Mouse (Mus musculus) CH12F3 (cell line): ENCODE data around the gene Mcf2.

ENCODE experiments used
- in situ Hi-C: fragments of 300-500 bp; cut with MboI; formaldehyde crosslinking; loops from 2 replicates; pipeline ENCODE4 v1.14.3; 2020; ENCODE audit warnings: low sequenced_read_pairs

Gene Mcf2

DNA sequence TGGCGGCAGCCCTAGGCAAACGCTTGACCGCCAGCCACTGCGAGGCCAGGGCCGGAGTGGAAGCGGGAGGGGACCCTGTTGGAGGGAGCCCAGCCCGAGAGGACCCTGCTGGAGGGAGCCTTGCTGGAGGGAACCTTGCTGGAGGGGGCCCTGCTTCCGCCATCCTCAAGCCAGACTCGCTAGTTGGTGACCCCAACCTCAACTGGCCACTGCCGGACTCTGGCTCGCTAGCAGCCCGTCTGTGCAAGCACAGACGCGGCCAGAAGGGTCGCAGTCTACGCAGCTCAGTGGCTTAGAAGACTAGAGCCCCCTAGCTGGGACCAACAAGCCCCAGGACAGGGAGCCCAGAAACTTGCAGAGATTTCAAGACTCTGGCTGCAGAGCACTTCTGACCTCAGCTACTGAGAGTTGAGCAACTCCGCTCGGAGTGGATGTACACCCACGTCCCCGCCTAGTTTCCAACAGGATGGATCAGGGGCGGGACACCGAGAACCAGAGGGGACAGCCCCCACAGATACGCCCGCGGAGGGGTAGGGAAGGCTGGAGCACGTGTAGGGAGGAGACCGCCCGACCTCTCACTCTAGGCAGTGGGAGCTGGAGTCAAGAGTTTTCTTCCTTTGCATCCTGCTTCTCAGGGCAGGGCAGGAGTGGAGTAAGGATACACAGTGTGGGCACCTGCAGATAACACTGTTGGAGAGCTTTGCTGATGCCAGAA lies at the start of gene Mcf2:
TSS of gene Mcf2 (minus strand) at position 346 of the 715 bp plus-strand sequence.
- in situ Hi-C loops, result no loop called here

DNA sequence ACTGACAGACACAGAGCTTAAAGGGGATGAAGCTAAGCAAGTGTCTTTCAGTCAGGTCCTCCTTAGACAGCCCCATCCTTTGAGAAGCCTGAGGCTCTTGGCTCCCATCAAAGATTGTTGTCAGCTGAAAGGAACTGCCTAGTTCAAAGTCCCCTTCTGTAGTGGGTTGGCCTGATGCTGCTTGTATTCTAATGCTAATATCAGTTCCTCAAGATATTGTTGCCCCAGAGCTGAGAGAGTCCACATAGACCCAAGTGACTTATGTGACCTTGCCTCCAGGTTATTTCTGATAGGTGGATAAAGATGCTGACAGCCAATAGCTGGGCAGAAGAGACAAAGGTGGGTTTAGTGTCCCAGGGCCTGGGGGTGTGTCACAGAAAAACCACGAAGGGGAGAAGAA lies 8.8 kb upstream of the Mcf2 start:
- in situ Hi-C loops, result no loop called here

DNA sequence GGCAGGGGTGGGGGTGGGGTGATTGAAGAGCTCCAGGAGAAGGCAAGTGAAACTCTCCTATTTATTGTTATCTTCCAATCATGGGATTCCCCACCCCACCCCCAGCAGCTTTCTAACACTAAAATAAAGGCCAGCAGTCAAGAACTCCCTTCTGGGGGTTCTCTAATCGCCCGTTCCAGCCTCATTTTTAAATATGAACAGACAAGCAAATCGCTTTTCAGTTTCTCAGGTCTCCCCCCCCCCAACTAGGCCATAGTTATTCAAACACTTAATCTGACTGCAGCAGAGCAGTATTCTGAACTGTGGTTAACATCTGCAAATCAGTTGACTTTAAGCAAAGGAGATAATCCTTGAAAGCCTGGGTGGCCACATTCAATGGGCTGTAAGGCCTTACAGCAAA lies 3.7 kb upstream of the Mcf2 start:
- in situ Hi-C loops, result no loop called here

DNA sequence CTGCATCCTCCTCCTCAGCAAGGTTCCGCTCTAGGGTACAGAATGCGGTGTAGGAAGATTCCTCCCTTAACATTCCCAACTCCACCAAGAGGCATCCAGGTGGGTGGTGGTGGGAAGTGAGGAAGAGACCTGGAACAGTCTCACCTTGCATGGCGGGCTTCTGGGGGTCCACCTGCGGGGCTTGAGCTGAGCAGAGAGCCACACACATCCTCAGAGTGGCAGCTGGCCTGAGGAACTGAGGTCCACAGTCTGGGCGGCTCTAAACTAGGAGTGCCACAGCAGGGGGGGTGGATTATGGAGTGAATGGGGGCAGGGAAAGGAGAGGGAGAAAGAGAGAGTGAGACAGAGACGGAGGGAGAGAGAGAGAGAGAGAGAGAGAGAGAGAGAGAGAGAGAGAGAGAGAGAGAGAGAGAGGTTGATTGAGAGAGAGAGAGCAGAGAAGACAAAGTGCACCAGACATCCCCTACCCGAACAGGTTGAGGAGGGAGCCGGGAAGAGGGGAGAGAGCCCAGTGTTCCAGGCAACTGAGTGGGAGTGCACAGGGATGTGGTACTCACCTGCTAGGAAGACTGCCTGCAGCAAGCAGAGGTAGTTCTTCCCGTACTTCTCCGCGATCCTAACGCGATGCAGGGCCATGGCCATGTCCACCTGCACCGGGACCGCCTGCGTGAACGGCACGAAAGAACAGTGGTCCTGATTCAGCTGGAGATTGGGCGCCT lies 705 bp downstream of the Mcf2 start:
- in situ Hi-C loops, result no loop called here

DNA sequence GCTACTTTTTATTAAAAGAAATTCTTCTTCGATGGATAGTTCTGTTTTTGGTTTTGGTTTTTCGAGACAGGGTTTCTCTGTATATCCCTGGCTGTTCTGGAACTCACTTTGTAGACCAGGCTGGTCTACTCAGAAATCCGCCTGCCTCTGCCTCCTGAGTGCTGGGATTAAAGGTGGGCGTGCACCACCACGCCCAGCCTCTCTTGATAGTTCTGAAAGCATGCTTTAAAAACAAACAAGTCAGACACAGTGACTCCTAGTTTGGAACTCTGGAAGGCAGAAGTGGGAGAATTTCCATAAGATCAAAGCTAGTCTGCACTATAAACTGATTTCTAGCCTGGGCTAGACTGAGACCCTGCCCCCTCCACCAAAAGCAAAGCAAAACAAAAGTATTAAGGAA lies 8.8 kb downstream of the Mcf2 start:
- in situ Hi-C loops, result no loop called here

DNA sequence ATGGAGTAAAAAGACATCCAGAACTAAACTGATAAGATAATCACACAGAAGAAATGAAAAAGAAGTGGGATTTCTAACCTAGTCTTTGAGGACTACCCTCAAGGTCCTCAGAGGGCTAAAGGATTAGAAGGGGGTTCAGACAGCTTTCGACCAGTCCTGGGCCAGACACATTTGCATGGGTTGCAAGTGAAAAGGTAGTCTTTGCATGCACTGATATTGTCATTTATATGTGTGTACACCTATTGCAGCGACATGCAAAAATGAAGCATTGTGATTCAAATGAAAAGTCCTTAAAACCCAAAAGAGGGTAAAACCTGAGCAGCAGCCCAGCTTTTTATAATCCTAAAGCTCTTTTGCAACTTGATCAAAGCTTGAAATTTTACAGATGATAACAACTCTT lies 9.4 kb downstream of the Mcf2 start:
- in situ Hi-C loops, result no loop called here

DNA sequence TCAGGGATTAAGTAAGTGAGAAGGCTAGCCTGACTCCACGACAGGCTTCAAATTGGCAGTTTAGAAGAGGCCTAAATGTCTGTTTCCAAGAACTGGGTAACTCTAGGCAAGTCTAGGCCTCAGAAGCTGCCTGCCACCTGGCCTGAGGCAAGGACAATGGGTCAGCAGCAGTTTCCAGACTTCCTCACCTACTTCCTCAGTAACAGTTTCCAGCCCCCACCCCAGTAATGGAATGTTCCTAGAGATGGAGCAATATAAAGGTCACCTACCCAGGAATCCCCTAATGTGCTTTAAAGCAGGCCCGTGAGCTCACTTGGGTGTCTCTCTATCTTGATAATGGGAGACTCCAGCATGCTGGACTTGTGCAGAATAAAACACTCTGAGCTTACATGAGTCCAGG lies 10.1 kb downstream of the Mcf2 start:
- in situ Hi-C loops, result no loop called here

DNA sequence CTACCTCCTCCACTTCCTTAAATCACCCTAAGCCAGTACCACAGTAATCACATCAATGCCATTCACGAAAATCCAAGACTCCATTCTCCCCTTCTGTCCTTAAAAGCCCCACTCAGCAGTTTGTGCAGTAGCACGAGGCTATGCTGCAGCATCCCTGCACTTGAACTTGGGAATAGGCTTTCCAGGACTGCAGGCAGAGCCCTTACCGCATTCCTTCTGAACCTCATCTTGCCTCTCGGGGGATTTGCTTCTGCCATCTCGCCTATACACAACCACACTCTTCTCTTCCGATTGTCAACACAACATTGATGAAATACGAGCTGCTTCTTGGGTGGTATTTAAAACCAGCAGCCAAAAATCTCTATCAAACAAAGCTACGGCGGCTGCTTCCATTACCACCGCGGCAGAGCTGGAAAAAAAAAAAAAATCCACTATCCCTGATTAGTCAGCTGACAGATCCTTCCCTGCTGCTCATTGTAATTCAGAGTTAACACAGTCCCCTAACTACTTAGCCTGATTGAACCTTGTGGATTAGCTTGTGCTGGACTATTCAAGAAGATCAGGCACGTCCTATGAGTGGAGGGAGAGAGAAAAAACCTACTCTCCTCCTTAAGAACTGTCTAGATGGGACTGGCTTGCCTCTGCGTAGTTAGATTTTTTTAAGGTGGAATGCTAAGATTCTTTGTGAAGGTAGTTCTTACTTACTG lies 31.5 kb downstream of the Mcf2 start:
- in situ Hi-C loops, result no loop called here

DNA sequence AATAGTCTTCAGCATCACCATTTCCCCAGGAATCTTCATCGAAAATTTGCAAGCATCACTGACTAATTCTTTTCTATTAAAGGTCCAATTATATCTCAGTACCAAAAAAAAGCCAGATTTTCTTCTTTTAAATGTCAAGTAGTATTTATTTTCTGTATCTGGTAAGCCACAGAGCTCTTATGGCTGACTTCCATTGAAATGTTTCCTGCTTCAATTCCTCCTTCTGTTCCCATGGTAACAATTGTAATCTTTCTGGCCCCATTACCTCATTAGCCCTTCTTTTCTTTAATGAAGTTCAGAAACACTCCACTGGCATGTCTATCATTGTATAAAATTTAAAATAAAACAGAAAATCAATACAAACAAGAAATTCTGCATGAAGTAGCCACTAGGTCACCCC lies 103.5 kb downstream of the Mcf2 start:
- in situ Hi-C loops, result no loop called here

DNA sequence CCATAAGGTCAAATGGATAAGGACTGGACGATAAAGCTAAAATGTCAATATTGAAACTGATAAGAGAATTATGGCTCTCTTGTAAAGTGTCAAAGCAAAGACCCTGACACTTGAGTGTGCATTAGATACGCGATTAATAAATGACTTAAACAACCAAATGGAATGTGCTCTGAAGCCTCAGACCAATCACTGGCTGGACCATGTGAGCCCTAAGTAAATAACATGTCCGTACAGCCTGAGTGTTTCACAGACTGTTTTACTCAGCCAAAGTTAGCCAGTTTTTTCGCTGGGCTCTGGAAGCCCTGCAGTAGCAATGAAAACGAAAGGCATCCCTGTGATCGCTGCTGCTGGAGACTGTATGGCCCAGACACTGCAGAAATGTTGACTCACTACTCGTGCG lies 123.7 kb downstream of the Mcf2 start:
- in situ Hi-C loops, result no loop called here

DNA sequence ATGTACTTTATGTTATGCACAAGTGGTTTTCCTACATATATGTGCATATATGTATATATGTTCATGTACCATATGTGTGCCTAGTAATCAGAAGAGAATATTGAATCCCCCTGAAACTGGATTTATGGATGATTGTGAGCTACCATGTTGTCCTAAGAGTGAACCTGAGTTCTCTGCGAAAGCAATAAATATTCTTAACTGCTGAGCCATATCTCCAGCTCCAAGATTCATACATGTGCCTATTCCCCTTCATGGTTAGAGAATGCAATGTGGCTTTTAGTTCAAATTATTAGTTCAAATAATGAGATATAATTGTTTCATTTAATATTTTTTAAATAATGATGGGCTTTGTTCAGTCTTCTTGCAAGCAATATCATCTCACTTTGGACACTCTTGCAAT lies 124.1 kb downstream of the Mcf2 start:
- in situ Hi-C loops, result no loop called here

DNA sequence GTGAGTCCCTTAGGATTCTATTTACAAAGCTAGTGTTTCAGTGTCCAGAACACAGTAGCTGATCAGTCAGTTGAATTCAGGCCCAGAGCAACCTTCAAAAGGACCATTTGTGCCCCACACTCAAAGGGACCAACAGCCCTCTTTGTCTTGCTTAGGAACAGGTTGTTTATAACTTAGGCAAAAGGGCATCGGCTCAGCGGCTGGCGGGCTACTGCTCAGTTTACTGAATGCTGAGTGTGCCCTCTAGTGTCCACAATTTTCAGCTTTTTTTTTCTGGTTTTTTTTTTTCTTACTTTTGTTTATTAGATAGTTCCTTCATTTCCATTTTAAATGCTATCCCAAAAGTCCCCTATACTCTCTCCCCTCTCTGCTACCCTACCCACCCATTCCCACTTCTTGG lies 152.2 kb downstream of the Mcf2 start:
- in situ Hi-C loops, result no loop called here

DNA sequence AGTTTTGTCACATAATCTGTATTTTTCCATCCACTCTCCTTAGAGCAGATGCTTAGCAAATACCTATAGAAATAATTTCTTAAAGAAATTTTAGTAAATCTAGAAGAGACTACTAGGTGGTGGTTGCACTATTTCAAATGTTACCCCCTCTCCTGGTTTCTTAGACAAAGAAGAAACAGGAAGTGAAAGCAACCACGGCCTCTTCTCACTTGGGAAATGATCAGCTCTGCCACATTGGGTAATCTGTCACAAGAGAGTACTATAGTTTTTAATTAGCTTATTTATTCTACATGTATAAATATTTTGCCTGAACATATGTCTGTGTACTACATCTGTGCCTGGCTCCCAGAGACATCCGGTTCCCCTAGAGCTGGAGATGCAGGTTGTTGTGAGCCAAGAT lies 157.3 kb downstream of the Mcf2 start:
- in situ Hi-C loops, result no loop called here

DNA sequence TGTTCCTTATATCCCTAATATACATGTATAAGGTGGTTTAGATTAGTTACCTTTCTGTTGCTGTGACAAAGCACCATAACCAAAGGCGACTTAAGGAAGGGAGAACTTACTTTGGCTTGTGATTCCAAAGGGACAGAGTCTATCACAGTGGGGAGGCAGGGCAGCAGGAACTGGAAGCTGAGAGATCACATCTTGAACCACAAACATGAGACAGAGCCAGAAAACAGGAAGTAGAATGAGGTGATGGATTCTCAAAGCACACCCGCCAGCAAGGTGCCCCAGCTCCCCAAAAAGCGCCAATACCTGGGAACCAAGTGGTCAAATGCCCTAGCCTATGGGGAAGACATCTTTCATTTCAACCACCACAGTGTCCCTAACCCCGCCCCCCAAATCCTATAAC lies 157.9 kb downstream of the Mcf2 start:
- in situ Hi-C loops, result no loop called here

DNA sequence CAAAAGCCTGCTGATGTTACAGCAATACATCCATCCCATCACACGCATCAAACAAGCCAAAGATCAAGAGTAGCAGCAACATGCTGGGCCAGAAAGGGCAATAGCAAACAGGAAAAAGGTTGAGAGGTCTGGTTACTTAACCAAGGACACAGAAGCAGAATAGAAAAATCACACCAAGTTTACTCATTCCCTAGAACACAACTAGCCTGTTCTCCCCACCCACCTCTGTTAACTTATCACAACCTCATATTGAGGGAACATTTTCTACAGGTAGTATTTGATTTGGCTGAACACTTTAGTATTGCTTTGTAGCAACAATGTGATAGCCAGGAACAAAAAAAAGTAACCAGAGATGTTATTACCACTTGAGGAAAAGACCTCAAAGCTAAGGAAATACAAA lies 164.3 kb downstream of the Mcf2 start:
- in situ Hi-C loops, result no loop called here

DNA sequence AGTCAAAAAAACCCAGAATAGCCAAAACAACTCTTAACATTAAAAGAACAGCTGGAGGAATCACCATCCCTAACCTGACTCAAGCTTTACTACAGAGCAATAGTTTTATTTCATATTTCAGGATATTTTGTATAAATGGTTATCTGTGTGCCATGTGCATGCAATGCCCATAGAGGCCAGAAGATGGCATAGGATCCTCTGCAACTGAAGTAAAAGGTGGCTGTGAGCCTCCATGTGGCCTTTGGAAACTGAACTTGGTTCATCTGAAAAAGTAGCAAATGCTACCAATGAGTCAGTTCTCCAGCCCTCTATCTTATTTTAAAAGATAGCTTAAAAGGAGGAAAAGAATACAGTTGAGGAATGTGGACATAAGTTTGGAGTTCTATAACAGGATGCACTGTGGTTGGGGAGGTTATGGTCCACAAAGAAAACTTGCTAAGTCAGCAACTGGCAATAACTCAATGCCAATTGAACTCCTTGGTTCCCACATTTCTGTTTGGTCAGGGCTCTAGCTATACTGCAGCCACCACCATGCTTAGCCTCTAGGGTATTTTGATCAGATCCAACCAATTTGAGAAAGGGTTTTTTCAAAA lies 165.7 kb downstream of the Mcf2 start:
- in situ Hi-C loops, result no loop called here
